Mouse (Mus musculus) neural tube, embryonic 11.5 days (tissue): ENCODE measurements at regions not wholly inside any gene's neighbourhood (a gene's known extent, or its start where the extent isn't known, plus 50 kb on each side); places are given as distances from the start of the nearest gene placed in this dataset.
A peak's percentile ranks its signal among the peaks of the same experiment; 100 is the strongest.

ENCODE experiments used
- ATAC-seq: fragments of 200-750 bp; cut with Nextera tagmentation; 2 replicates; pipeline ENCODE4 v1.8.0; 2017; ENCODE audit warnings: moderate number of reproducible peaks, mild to moderate bottlenecking, moderate TSS enrichment, moderate library complexity; ENCODE audit not compliant: insufficient read depth, low FRiP score, low TSS enrichment
- DNase-seq: peaks from one replicate; pipeline ENCODE4 v3.0.0-alpha.2; 2015; ENCODE audit warnings: low spot score
- H3K27ac ChIP-seq: fragments of 300-500 bp; sonication (generic); 2 replicates; pipeline ENCODE4 v1.5.1; 2014; ENCODE audit warnings: low read depth, mild to moderate bottlenecking, low read length
- H3K27me3 ChIP-seq: fragments of 300-500 bp; sonication (generic); 2 replicates; pipeline ENCODE4 v1.6.1; 2014; ENCODE audit warnings: mild to moderate bottlenecking, low read length, mixed read lengths; ENCODE audit not compliant: control insufficient read depth, insufficient read depth
- H3K36me3 ChIP-seq: fragments of 300-500 bp; sonication (generic); 2 replicates; pipeline ENCODE4 v1.6.1; 2014; ENCODE audit warnings: mild to moderate bottlenecking, low read length, moderate library complexity, mixed read lengths; ENCODE audit not compliant: control insufficient read depth, insufficient read depth
- H3K4me1 ChIP-seq: fragments of 300-500 bp; sonication (generic); 2 replicates; pipeline ENCODE4 v1.6.1; 2014; ENCODE audit warnings: low read length, mixed read lengths; ENCODE audit not compliant: control insufficient read depth, insufficient read depth
- H3K4me2 ChIP-seq: fragments of 300-500 bp; sonication (generic); 2 replicates; pipeline ENCODE4 v1.6.1; 2014; ENCODE audit warnings: low read depth, mild to moderate bottlenecking, moderate library complexity
- H3K4me3 ChIP-seq: fragments of 300-500 bp; sonication (generic); 2 replicates; pipeline ENCODE4 v1.5.1; 2014; ENCODE audit warnings: low read depth, low read length
- H3K9ac ChIP-seq: fragments of 300-500 bp; sonication (generic); 2 replicates; pipeline ENCODE4 v1.6.1; 2014; ENCODE audit warnings: mild to moderate bottlenecking, low read length
- H3K9me3 ChIP-seq: fragments of 300-500 bp; sonication (generic); 2 replicates; pipeline ENCODE4 v1.6.1; 2016; ENCODE audit warnings: low read length; ENCODE audit not compliant: control insufficient read depth
- WGBS: fragments of 180-500 bp; shearing (Covaris S2); extraction: QIAGEN DNeasy Blood & Tissue Kit; methylation state at CpG from one replicate; pipeline ENCODE4 v1.1.7; 2014; 5-methylcytosine and 5-hydroxymethylcytosine counted together

DNA sequence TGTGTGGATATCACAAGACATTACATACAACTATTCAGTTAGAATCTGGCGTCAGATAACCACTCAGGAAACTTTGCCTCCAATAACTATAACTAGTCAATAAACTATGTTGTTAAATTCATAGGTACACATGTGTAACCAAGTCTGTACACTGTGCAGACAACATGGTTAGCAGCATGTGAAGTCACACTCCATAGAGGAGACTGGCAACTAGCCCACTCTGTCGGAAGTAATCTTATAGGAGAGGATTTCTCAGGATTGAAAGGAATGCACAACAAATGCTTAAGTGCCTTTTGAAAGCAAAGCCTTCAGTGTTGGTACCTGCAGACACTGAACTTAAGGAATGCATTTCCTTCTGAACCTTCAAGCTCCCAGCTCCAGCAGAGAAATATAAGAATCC is 693.0 kb upstream of the Ptbp2 start:
- Histone ChIP-seq H3K27me3 (no peaks in the 10 kb centered on the region), H3K4me3 (no peak overlapping the region), H3K9ac (no peak overlapping the region), H3K9me3 (no peaks in the 10 kb centered on the region), H3K36me3 (no peaks in the 10 kb centered on the region), H3K4me1 (no peaks in the 10 kb centered on the region), H3K4me2 (no peak overlapping the region), H3K27ac (no peak overlapping the region)
- ATAC-seq (no peak), DNase-seq (no peak)
- WGBS: 75% methylated on average over 2 of the region's 2 CpGs

DNA sequence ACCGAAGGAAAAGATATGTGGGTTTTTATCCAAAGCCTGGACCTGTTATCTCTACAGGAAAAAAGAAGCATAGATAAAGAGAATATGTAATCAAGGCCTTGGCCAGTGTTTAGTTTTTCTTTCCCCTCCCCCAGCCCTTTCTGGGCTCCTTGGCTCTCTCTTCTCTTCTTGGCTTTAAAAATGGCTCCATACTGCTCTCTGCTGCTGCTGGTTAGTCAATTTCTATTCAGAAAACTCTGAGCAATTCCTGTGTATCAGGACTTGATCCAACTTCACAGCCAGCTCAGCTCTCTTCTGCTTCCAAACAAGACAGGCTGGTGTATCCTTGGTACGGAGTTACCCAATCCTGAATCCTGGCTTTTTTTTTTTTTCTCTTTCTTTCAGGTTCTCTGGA is 689.4 kb upstream of the Ptbp2 start:
- peak; percentile 13 for DNase-seq
- Histone ChIP-seq H3K4me1 (no peaks in the 10 kb centered on the region), H3K9ac (no peak overlapping the region), H3K27ac (no peak overlapping the region), H3K9me3 (no peaks in the 10 kb centered on the region), H3K4me2 (no peak overlapping the region), H3K27me3 (no peaks in the 10 kb centered on the region), H3K36me3 (no peaks in the 10 kb centered on the region), H3K4me3 (no peak overlapping the region)
- no peak for ATAC-seq
- 90% methylated on average over 2 of the region's 2 CpGs for WGBS

DNA sequence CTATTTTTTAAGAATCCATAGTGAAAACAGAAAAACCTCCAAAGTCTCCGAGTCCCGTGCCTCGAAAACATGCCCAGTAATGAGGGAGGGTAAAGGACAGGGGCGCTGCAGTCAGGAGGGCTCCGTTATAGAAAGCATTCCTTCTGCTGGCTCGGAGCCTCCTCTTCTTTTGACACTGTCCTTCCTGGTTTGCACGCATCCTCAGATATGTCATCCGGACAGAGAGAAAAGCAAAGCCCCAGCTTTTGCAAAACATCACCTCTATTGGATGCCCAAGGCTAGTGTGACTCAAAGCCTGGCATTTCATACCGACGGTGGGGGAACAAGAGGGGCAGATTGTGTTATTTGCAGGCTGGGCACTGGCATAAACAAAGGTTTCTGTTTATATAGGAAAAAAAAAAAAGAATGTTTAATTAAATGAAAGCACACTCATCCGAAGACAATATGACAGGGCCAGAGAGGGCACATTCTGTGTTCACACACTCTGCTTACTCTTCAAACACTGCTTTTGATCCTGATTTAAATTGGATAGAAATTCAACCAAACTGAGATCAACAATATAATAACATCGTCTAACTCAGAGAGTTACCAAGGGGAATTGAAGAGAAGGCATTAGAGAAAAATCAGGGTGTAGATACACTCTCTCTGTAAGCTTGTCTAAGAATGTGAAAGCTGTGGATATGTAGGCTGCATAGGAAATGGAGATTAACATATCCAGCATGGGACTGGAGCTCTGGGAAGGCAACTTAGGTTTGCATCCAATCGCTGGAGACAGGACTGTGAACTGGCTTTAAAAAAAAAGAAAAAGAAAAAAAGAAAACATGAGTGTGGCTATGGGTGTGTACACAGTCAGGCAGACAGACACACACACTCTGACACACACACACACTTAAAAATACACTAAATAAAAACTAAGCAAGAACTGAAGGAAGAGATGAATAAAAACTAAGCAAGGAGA is 688.7 kb upstream of the Ptbp2 start:
- Histone ChIP-seq H3K4me2 (no peak overlapping the region), H3K27me3 (no peaks in the 10 kb centered on the region), H3K9me3 (no peaks in the 10 kb centered on the region), H3K27ac (no peak overlapping the region), H3K4me3 (no peak overlapping the region), H3K9ac (no peak overlapping the region), H3K36me3 (no peaks in the 10 kb centered on the region), H3K4me1 (no peaks in the 10 kb centered on the region)
- DNase-seq (no peak), ATAC-seq (no peak)
- 78% methylated on average over 13 of the region's 13 CpGs for WGBS

- Histone ChIP-seq H3K36me3 (no peaks in the 10 kb centered on the region), H3K4me1 (no peaks in the 10 kb centered on the region), H3K4me2 (no peak overlapping the region), H3K9ac (no peak overlapping the region), H3K9me3 (no peaks in the 10 kb centered on the region), H3K27ac (no peak overlapping the region), H3K27me3 (no peaks in the 10 kb centered on the region), H3K4me3 (no peak overlapping the region)
- DNase-seq (no peak), ATAC-seq (peak; percentile 31; the same call in 1 of the 2 replicates)
- WGBS: 53% methylated on average over 2 of the region's 2 CpGs
These were observed 687.7 kb upstream of the Ptbp2 start for GRCm38 (mm10) chr3:120471878-120472444.

DNA sequence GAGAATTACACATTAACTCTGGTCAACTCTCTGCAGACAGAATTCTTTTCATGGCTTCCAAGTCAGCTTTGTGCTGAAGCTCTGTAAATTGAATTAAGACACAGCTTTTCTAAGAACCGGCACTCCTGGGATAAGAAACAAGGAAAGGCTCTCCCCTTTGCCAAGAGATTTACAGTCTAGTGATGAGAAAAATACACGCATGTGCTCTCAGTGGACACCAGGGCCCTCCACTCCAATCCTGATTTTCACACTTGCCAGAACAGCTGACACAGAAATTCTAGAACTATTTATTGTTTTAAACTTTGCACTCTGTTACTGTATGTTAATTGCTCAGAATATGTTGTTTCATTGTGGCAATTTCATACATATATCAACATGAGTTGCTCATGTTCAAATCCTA is 684.6 kb upstream of the Ptbp2 start:
- no peak overlapping the region for H3K9ac ChIP-seq
- WGBS: 79% methylated on average over 2 of the region's 2 CpGs

GRCm38 (mm10) chr3:120460717-120461116 is 676.5 kb upstream of the Ptbp2 start:
- DNase-seq (no peak), ATAC-seq (no peak)
- H3K9me3 ChIP-seq: no peaks in the 10 kb centered on the region
- H3K36me3 ChIP-seq: no peaks in the 10 kb centered on the region
- H3K4me1 ChIP-seq: no peaks in the 10 kb centered on the region
- no peaks in the 10 kb centered on the region for H3K27me3 ChIP-seq
- H3K4me3 ChIP-seq: no peak overlapping the region
- H3K27ac ChIP-seq: no peak overlapping the region
- no peak overlapping the region for H3K4me2 ChIP-seq
- H3K9ac ChIP-seq: no peak overlapping the region

More for the DNA sequence above, 684.6 kb upstream of the Ptbp2 start:
- Histone ChIP-seq H3K4me2 (no peak overlapping the region), H3K27ac (no peak overlapping the region), H3K36me3 (no peaks in the 10 kb centered on the region), H3K4me3 (no peak overlapping the region), H3K27me3 (no peaks in the 10 kb centered on the region), H3K9me3 (no peaks in the 10 kb centered on the region), H3K4me1 (no peaks in the 10 kb centered on the region)
- DNase-seq (no peak), ATAC-seq (no peak)

DNA sequence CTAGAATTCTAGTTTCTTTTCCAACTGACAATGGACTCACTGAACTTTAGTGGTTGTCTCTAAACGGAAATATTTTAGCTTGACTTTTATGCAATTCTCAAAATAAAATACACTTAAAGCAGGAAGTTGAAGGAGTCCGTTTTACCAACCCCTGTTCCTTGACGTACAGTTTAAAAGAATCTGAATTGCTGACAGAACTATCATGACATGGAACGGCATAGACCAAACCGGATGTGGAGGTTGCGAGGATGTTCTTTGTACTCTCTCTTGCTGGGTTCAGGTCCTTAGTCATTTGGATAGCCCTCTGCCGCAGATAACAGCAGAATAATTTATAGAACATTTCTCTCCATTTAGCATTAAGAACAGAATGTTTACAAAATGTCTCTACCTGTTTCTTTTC is 673.6 kb upstream of the Ptbp2 start:
- Histone ChIP-seq H3K9me3 (no peaks in the 10 kb centered on the region), H3K27me3 (no peaks in the 10 kb centered on the region), H3K36me3 (no peaks in the 10 kb centered on the region), H3K4me2 (no peak overlapping the region), H3K27ac (no peak overlapping the region), H3K4me3 (no peak overlapping the region), H3K9ac (no peak overlapping the region), H3K4me1 (no peaks in the 10 kb centered on the region)
- DNase-seq (no peak), ATAC-seq (no peak)
- WGBS: 95% methylated on average over 7 of the region's 7 CpGs

GRCm38 (mm10) chr3:120441127-120441526 is 656.9 kb upstream of the Ptbp2 start:
- Histone ChIP-seq H3K36me3 (no peaks in the 10 kb centered on the region), H3K9ac (no peak overlapping the region), H3K4me3 (no peak overlapping the region), H3K27ac (no peak overlapping the region), H3K9me3 (no peaks in the 10 kb centered on the region), H3K27me3 (no peaks in the 10 kb centered on the region), H3K4me1 (no peaks in the 10 kb centered on the region), H3K4me2 (no peak overlapping the region)
- ATAC-seq (no peak), DNase-seq (no peak)
- WGBS: 88% methylated on average over 4 of the region's 4 CpGs

DNA sequence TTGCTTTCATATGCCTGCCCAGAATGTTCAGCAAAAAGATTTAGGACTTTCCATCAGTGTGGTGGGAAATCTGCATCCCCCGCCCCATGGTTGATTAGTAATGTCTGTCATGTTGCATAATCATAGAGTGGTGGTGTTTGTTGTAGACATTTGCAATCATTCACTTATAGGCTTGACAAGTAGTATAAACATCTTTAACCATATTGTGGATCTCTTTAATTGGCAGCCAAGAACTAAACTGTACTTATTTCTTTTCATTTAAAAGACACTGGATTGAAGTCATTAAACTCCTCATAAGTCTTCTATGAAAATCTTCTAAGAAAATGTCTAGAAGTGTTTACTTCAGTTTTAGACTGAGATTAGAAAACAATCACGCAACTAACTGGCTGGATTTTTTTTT is 646.0 kb upstream of the Ptbp2 start:
- Histone ChIP-seq H3K27ac (no peak overlapping the region), H3K4me2 (no peak overlapping the region), H3K4me3 (no peak overlapping the region), H3K27me3 (no peaks in the 10 kb centered on the region), H3K36me3 (no peaks in the 10 kb centered on the region), H3K9ac (no peak overlapping the region), H3K4me1 (no peaks in the 10 kb centered on the region), H3K9me3 (no peaks in the 10 kb centered on the region)
- ATAC-seq (no peak), DNase-seq (no peak)
- 89% methylated on average over 2 of the region's 2 CpGs for WGBS
